8 mouse cellular contexts compared by ENCODE assay signal in genomic region chr9:37655961-37656360, GRCm38 (mm10). TPM values are rescaled to one million over a fixed set of nuclear protein-coding genes. Genes with fewer than 3 reads are reported as not detected.
DNase-seq lines count a peak whose midpoint lies in the region; ATAC-seq and TF ChIP-seq lines count a peak whose summit lies in the region.

No protein-coding gene starts in this region.

- peak overlapping the region; percentile 75 for H3K4me2 ChIP-seq in kidney, embryonic 15.5 days
- H3K4me2 ChIP-seq in midbrain, postnatal 0 days (ENCODE audit: low read depth, low read length, poor library complexity, severe bottlenecking), result peak overlapping the region; percentile 73

- H3K9me3 ChIP-seq in kidney, embryonic 15.5 days (replicated peaks), result no peaks in the 10 kb centered on the region
- H3K9me3 ChIP-seq in midbrain, postnatal 0 days (ENCODE audit: low read length), result no peaks in the 10 kb centered on the region

- H3K4me1 ChIP-seq in kidney, embryonic 15.5 days, result peaks cover 10% of the 10 kb centered on the region
- H3K4me1 ChIP-seq in bone marrow macrophage, adult 2 months (ENCODE audit: control insufficient read depth, insufficient read depth, low read length), result no peaks in the 10 kb centered on the region
- peaks cover 3% of the 10 kb centered on the region; the same call in 1 of the 2 replicates for H3K4me1 ChIP-seq in midbrain, postnatal 0 days (ENCODE audit: insufficient read depth, low read length)

- no peak for TF ChIP-seq POLR2A in bone marrow macrophage, adult 2 months (IDR thresholded peaks at IDR 0.05; ENCODE audit: borderline replicate concordance, low read depth, low read length)

- H3K9ac ChIP-seq in kidney, embryonic 15.5 days, result no peak overlapping the region
- no peak overlapping the region for H3K9ac ChIP-seq in midbrain, postnatal 0 days (replicated peaks; ENCODE audit: low read length, poor library complexity, severe bottlenecking)

- H3K27me3 ChIP-seq in kidney, embryonic 15.5 days, result no peaks in the 10 kb centered on the region
- H3K27me3 ChIP-seq in midbrain, postnatal 0 days (ENCODE audit: insufficient read depth, low read length), result no peaks in the 10 kb centered on the region

- peaks cover 37% of the 10 kb centered on the region for H3K36me3 ChIP-seq in kidney, embryonic 15.5 days
- H3K36me3 ChIP-seq in midbrain, postnatal 0 days (ENCODE audit: insufficient read depth, low read length), result peaks cover 30% of the 10 kb centered on the region

- DNase-seq in kidney, postnatal 36 days, result no peak
- DNase-seq in induced T-regulatory cell, adult 2 months (ENCODE audit: low read depth), result peak; percentile 74
- DNase-seq in midbrain, postnatal 0 days (ENCODE audit: low spot score), result no peak
- DNase-seq in testis, postnatal 14 days (ENCODE audit: low spot score), result no peak
- DNase-seq in ovary, postnatal 36 days (ENCODE audit: low spot score), result no peak
- DNase-seq in adrenal gland, postnatal 10 days, result no peak

- peak overlapping the region; percentile 95; the same call in 1 of the 2 replicates for H3K27ac ChIP-seq in kidney, embryonic 15.5 days
- H3K27ac ChIP-seq in bone marrow macrophage, adult 2 months (ENCODE audit: insufficient read depth, low read depth, low read length), result no peak overlapping the region
- H3K27ac ChIP-seq in midbrain, postnatal 0 days (ENCODE audit: low read depth, low read length), result no peak overlapping the region

- WGBS in kidney, embryonic 15.5 days, result 65% methylated on average over 8 of the region's 8 CpGs
- 74% methylated on average over 8 of the region's 8 CpGs for WGBS in midbrain, postnatal 0 days

- TF ChIP-seq CTCF in bone marrow macrophage, adult 2 months (IDR thresholded peaks at IDR 0.05; ENCODE audit: low read depth, low read length), result no peak
- no peak for TF ChIP-seq CTCF in midbrain, postnatal 0 days (IDR thresholded peaks at IDR 0.05)

- no peak for ATAC-seq in kidney, embryonic 15.5 days (replicated peaks; ENCODE audit: low FRiP score)
- no peak for ATAC-seq in midbrain, postnatal 0 days (ENCODE audit: low FRiP score)

- peak overlapping the region; percentile 81 for H3K4me3 ChIP-seq in kidney, embryonic 15.5 days (replicated peaks)
- H3K4me3 ChIP-seq in bone marrow macrophage, adult 2 months (ENCODE audit: insufficient read depth, low read length), result peak overlapping the region; percentile 75
- H3K4me3 ChIP-seq in midbrain, postnatal 0 days (ENCODE audit: low read depth, low read length), result peak overlapping the region; percentile 78

RNA-seq across cellular contexts. Expression of gene Tbrg1, which starts 1.2 kb away (rescaled TPM):
- polyA plus RNA-seq in kidney, embryonic 15.5 days (2015; fragmentation: Nextera tagmentation; extraction: Ambion mirVana), result 140 and 141 TPM in 2 replicates
- polyA plus RNA-seq in bone marrow macrophage, adult 2 months (2012; ENCODE audit: insufficient read depth, insufficient read length, missing spikeins), result 36.4 and 36.5 TPM in 2 replicates
- 55.3 and 55.7 TPM in 2 replicates for total RNA-seq in midbrain, postnatal 0 days (2014; rRNA removed)
- 91.4 and 94.4 TPM in 2 replicates for polyA plus RNA-seq in midbrain, postnatal 0 days (2015; fragmentation: Nextera tagmentation; extraction: Ambion mirVana)
- 10 to 100 TPM; 81.4 to 88.9 TPM for total RNA-seq in adrenal gland, postnatal 10 days (2021)

RNA-seq across cellular contexts. Expression of gene Panx3, which starts 13.1 kb away (rescaled TPM):
- polyA plus RNA-seq in kidney, embryonic 15.5 days (2015; fragmentation: Nextera tagmentation; extraction: Ambion mirVana), result 5.4 TPM in 1 of 2 replicates, not detected in the other
- not detected in 2 replicates for polyA plus RNA-seq in bone marrow macrophage, adult 2 months (2012; ENCODE audit: insufficient read depth, insufficient read length, missing spikeins)
- total RNA-seq in midbrain, postnatal 0 days (2014; rRNA removed), result not detected in 2 replicates
- polyA plus RNA-seq in midbrain, postnatal 0 days (2015; fragmentation: Nextera tagmentation; extraction: Ambion mirVana), result 0.10 TPM in 1 of 2 replicates, not detected in the other
- total RNA-seq in adrenal gland, postnatal 10 days (2021), result under 1 TPM in 1 of 2 experiments, not detected in 1; 0.99 TPM

RNA-seq across cellular contexts. Expression of gene Spa17, which starts 42.4 kb away (rescaled TPM):
- polyA plus RNA-seq in kidney, embryonic 15.5 days (2015; fragmentation: Nextera tagmentation; extraction: Ambion mirVana), result 6.6 and 6.7 TPM in 2 replicates
- 1.3 and 1.6 TPM in 2 replicates for polyA plus RNA-seq in bone marrow macrophage, adult 2 months (2012; ENCODE audit: insufficient read depth, insufficient read length, missing spikeins)
- total RNA-seq in midbrain, postnatal 0 days (2014; rRNA removed), result 1.2 and 1.4 TPM in 2 replicates
- 6.3 and 10.1 TPM in 2 replicates for polyA plus RNA-seq in midbrain, postnatal 0 days (2015; fragmentation: Nextera tagmentation; extraction: Ambion mirVana)
- 1 to 10 TPM; 3.5 to 3.7 TPM for total RNA-seq in adrenal gland, postnatal 10 days (2021)
